Mouse (Mus musculus) liver, adult 2 months (tissue): ENCODE measurements around the gene Map2k1.

Source experiments
- CTCF ChIP-seq: fragments of 200-500 bp; IDR thresholded peaks from 2 replicates; pipeline ENCODE4 v1.5.1; 2011; ENCODE audit warnings: low read depth, low read length, control low read depth
- POLR2A ChIP-seq: fragments of 200-500 bp; IDR thresholded peaks from 2 replicates; pipeline ENCODE4 v1.6.1; 2011; ENCODE audit warnings: low read length, control low read depth; ENCODE audit not compliant: insufficient read depth; ENCODE audit errors: extremely low read depth

DNA sequence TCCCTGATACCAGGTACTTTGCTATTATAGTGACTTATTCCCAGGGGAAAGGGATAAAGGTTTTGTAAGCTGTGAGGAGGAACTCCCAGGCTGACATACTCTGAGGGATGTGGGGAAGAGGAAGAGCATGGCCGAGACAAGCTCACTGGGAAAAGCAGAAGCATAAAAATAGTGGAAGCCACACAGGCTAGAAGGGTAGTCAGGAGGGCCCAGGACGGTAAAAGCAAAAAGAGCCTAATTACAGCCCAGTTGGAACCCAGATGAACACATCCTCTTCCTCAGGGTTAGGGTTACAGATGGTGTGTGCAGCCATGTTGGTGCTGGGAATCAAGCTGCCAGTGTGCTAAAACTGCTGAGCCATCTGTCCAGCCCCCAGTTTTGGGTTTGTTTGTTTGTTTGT, 31.3 kb downstream of the Map2k1 start:
- TF ChIP-seq CTCF (no peak), POLR2A (no peak)
